ENCODE assay signal across 12 mouse cellular contexts in the genomic region with DNA sequence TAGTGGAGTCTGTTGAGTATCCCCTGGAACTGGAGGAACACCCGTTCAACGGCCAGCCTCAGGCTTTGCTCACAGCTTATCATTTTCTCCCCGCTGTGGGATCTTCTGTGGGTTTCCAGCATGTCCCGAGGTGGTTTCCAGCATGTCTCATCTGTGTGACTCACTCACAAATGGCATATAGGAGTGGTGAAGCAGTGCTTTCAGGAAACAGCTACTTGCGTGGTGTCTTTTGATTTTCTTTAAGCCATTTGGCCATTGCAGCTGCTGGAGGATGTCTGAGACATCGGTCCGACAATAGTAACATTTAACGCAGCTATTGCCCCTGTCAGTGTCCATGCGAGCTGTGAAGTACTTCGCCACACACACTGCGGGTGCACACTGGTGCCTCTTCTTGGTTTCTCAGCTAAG. TPM values are rescaled to one million over a fixed set of nuclear protein-coding genes. Genes with fewer than 3 reads are reported as not detected.
A peak's percentile ranks its signal among the peaks of the same experiment; 100 is the strongest.
DNase-seq lines count a peak whose midpoint lies in the region; ATAC-seq lines count a peak whose summit lies in the region.
"Had no signal": no experiment of that assay in that cellular context is flagged by ENCODE, and none has a peak within 500 bp of the region (broad histone marks: within the 10 kb centered on the region; RNA-seq: fewer than 3 reads in every experiment).

No protein-coding gene starts in this region.

- H3K27ac ChIP-seq in heart, embryonic 10.5 days = peak overlapping the region; percentile 62; the same call in 1 of the 2 replicates
- no peak overlapping the region for H3K27ac ChIP-seq in neural tube, embryonic 15.5 days (replicated peaks)
- H3K27ac ChIP-seq: hindbrain, embryonic 12.5 days had no signal

- peaks cover 21% of the 10 kb centered on the region for H3K4me1 ChIP-seq in heart, embryonic 10.5 days
- H3K4me1 ChIP-seq in neural tube, embryonic 15.5 days = peaks cover 11% of the 10 kb centered on the region

- H3K9me3 ChIP-seq in heart, embryonic 10.5 days = no peaks in the 10 kb centered on the region
- no peaks in the 10 kb centered on the region for H3K9me3 ChIP-seq in neural tube, embryonic 15.5 days (replicated peaks)
- H3K9me3 ChIP-seq: hindbrain, embryonic 12.5 days had no signal

- 67% methylated on average over 11 of the region's 11 CpGs for WGBS in heart, embryonic 10.5 days
- WGBS in neural tube, embryonic 15.5 days = 50% methylated on average over 11 of the region's 11 CpGs

- H3K36me3 ChIP-seq in heart, embryonic 10.5 days = no peaks in the 10 kb centered on the region
- H3K36me3 ChIP-seq in neural tube, embryonic 15.5 days = no peaks in the 10 kb centered on the region
- H3K36me3 ChIP-seq: hindbrain, embryonic 12.5 days had no signal

- no peak overlapping the region for H3K9ac ChIP-seq in neural tube, embryonic 15.5 days (replicated peaks)
- H3K9ac ChIP-seq: hindbrain, embryonic 12.5 days had no signal

- H3K4me2 ChIP-seq in neural tube, embryonic 15.5 days = no peak overlapping the region
- H3K4me2 ChIP-seq: hindbrain, embryonic 12.5 days had no signal

- peak; percentile 71 for DNase-seq in heart, embryonic 10.5 days (ENCODE audit: low spot score)
- DNase-seq in heart, adult 18-20 months = no peak
- peak; percentile 26 for DNase-seq in spleen, adult 12 weeks (ENCODE audit: low spot score)
- DNase-seq in spleen, adult 18-20 months = no peak
- DNase-seq in layer of hippocampus, adult 9-10 months (ENCODE audit: low spot score) = no peak
- DNase-seq in cerebellum, postnatal 36 days = no peak
- DNase-seq: gastrocnemius, postnatal 36 days; kidney, postnatal 25 days; right cerebral cortex, postnatal 25 days had no signal

- no peak overlapping the region for H3K4me3 ChIP-seq in heart, embryonic 10.5 days
- no peak overlapping the region for H3K4me3 ChIP-seq in neural tube, embryonic 15.5 days (replicated peaks)
- H3K4me3 ChIP-seq: hindbrain, embryonic 12.5 days had no signal

- no peaks in the 10 kb centered on the region for H3K27me3 ChIP-seq in heart, embryonic 10.5 days (ENCODE audit: insufficient read depth, poor library complexity, severe bottlenecking)
- H3K27me3 ChIP-seq in neural tube, embryonic 15.5 days (replicated peaks) = no peaks in the 10 kb centered on the region
- H3K27me3 ChIP-seq: hindbrain, embryonic 12.5 days had no signal

- peak; percentile 52 for ATAC-seq in erythroid progenitor cell, adult 5-6 weeks (replicated peaks; ENCODE audit: low FRiP score, poor library complexity, severe bottlenecking)
- no peak for ATAC-seq in neural tube, embryonic 15.5 days (ENCODE audit: low FRiP score)

RNA-seq across cellular contexts. Expression of a gene that starts 50.7 kb away (rescaled TPM):
- 99.9 and 114 TPM in 2 replicates for polyA plus RNA-seq in heart, embryonic 10.5 days (2016; fragmentation: Nextera tagmentation; extraction: Ambion mirVana)
- total RNA-seq in heart, adult 18-20 months (2021) = 100 to 1,000 TPM; 360 to 371 TPM
- total RNA-seq in erythroid progenitor cell, adult 5-6 weeks (2015; ENCODE audit: low replicate concordance) = 181 and 202 TPM in 2 replicates
- total RNA-seq in erythroid progenitor cell, adult 5-6 weeks (2017; ENCODE audit: low replicate concordance) = 166 and 182 TPM in 2 replicates
- polyA plus RNA-seq in neural tube, embryonic 15.5 days (2015; fragmentation: Nextera tagmentation; extraction: Ambion mirVana) = 114 TPM in 2 replicates

Comparison
In these comparisons a context has a peak if more than half of its experiments do, and no peak if none do; other contexts are left out.
1. DNase-seq: peak in heart, embryonic 10.5 days (single experiment) and spleen, adult 12 weeks (single experiment); none in heart, adult 18-20 months (0 of 2), spleen, adult 18-20 months (0 of 2), layer of hippocampus, adult 9-10 months (single experiment) and cerebellum, postnatal 36 days (0 of 2).